Mouse (Mus musculus) adrenal gland, postnatal 14 days (tissue): ENCODE measurements around the gene Lingo4. TPM values are rescaled to one million over a fixed set of nuclear protein-coding genes. Genes with fewer than 3 reads are reported as not detected.

Source experiments
- DNase-seq: peaks from one replicate; pipeline ENCODE4 v3.0.0; 2021; ENCODE audit warnings: mixed read lengths
- total RNA-seq: library from RNA; stranded (reverse); gene quantifications from 2 replicates; pipeline ENCODE4 v1.2.3, GENCODE M21; 2021

Lingo4 gene
- total RNA-seq, 1 experiment from 2014 or later, result 0.44 TPM

GRCm38 (mm10) chr3:94387391-94387790 lies 10.9 kb upstream of the Lingo4 start:
- DNase-seq, result no peak

GRCm38 (mm10) chr3:94388047-94388446 lies 10.3 kb upstream of the Lingo4 start:
- no peak for DNase-seq

DNA sequence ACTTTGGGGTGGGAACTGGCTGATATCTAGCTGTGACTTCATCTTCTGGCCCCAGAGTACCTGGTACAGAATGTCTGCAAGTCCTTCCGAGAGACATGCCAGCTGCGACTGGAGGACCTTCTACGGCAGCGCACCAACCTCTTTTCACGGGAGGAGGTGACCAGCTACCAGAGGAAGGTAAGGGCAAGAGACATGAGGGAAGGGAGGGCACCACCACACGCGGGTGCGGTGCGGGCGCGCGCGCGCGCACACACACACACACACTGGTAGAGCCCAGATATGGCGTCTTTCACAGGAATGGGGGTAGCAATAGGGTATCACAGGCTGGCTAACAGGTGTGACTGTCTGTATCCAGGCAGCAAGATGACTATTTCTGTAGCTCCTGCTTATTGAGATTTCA lies 8.9 kb upstream of the Lingo4 start:
- no peak for DNase-seq

- DNase-seq, result no peak
Observed at GRCm38 (mm10) chr3:94391001-94391400, 7.3 kb upstream of the Lingo4 start.

- DNase-seq, result no peak
Observed at GRCm38 (mm10) chr3:94392128-94392527, 6.2 kb upstream of the Lingo4 start.

- DNase-seq, result no peak
Observed at GRCm38 (mm10) chr3:94393049-94393448, 5.3 kb upstream of the Lingo4 start.

- DNase-seq, result no peak
Observed at GRCm38 (mm10) chr3:94396336-94396735, 2.0 kb upstream of the Lingo4 start.

GRCm38 (mm10) chr3:94396851-94397250 lies 1.5 kb upstream of the Lingo4 start:
- DNase-seq, result no peak

DNA sequence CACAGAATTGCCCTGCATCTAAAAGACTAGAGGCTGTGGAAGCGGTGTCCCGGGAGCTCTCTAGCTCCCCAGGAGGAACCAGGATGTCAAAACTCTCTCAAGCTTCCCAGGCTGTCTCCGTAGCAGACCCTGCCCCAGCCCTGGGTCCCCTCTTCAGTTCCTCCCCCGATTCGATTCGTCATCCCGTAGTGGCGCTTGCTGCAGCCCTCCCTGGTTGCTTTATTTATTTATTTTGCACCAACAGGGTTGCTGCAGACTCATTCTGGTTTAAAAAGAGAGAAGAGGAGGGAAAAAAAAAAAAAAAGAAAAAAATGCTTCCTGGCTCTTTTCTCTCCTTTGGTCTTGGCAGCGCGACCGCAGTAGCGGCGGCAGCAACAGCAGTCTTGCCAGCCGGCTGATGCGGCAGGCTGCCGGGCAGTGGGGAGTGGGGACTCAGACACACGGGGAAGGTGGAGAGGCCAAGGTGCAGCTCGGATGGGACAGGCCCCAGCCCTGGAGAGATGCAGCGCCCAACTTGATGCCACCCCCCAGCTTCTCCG lies 695 bp downstream of the Lingo4 start:
- DNase-seq, result peak; percentile 58

- DNase-seq, result no peak
Observed at GRCm38 (mm10) chr3:94399663-94400310, 1.5 kb downstream of the Lingo4 start.

DNA sequence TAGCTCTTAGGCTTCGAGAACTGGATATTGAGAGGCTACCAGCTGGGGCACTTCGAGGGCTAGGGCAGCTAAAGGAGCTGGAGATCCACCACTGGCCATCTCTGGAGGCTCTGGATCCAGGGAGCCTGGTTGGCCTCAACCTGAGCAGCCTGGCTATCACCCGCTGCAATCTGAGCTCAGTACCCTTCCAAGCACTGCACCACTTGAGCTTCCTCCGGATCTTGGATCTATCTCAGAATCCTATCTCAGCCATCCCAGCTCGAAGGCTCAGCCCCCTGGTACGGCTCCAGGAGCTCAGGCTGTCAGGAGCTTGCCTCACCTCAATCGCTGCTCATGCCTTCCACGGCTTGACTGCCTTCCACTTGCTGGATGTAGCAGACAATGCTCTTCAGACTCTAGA lies 4.1 kb downstream of the Lingo4 start:
- DNase-seq, result no peak

GRCm38 (mm10) chr3:94404366-94405054 lies 6.2 kb downstream of the Lingo4 start:
- no peak for DNase-seq

DNA sequence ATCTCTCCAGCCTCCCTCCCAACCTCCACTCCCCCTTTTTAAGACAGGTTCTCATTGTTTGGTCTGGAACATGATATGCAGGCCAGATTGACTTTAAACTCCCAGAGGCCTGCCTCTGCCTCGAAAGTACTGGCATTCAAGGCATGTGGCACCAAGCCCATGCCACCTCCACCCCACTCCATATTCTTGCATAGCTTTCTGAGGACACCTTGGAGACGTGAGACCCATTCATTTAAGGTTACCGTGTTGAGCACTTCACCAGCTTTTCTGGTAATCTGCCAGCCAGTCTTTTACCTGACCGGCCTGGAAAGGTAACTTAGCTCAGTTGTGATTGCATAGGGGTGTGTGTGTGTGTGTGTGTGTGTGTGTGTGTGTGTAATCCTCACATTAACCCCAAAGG lies 7.2 kb downstream of the Lingo4 start:
- no peak for DNase-seq

DNA sequence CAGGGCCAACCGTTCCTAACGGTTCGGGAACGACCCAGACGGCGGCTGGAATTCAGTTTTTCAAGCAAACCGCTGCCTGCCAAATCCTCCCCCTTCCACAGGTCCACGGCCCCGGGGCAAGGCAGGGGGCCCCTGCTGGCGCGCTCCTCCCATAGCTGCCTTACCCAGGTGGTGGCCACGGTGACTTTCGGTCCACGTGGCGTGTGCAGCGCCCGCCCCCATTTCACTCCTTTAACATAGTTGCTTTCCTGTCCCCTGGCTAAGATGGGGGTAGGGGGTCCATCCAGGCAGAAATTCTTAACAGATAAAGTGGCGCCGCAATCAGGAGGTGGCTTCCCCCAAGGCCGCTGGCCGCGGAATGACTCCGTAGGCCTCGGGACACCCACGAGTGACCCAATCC lies 14.2 kb downstream of the Lingo4 start:
- no peak for DNase-seq

- DNase-seq, result peak; percentile 97
Observed at GRCm38 (mm10) chr3:94413031-94413679, 14.8 kb downstream of the Lingo4 start, which contains the start of gene Tdrkh. Gene Tdrkh (plus strand): TSS chr3:94413273.

DNA sequence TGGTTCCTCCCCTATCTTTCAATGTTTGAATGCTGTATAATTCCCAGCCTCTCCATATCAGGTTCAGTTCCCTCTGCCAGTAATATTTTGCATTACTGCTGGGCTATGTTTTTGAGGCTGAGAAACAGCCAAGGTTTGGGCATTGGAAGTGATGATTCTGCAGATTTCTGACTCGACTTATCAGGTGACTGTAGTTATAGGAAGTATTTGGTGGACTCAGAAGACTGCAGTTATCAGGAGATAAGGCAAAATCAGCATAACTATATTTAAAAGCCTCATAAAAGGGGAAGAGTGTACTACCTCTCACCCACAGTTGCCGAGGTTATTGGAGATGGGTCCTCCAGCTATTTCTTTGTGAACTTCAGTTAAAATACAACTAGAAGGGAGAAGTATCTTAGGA lies 32.7 kb downstream of the Lingo4 start:
- DNase-seq, result no peak

- no peak for DNase-seq
Observed at GRCm38 (mm10) chr3:94434305-94434704, 36.0 kb downstream of the Lingo4 start.

- DNase-seq, result no peak
Observed at GRCm38 (mm10) chr3:94436420-94436819, 38.1 kb downstream of the Lingo4 start.

- no peak for DNase-seq
Observed at GRCm38 (mm10) chr3:94441182-94441581, 42.9 kb downstream of the Lingo4 start.

GRCm38 (mm10) chr3:94442951-94443596 lies 44.8 kb downstream of the Lingo4 start, which contains the start of gene Mrpl9:
Gene Mrpl9 (plus strand): TSS chr3:94443318.
- peak; percentile 97 for DNase-seq

DNA sequence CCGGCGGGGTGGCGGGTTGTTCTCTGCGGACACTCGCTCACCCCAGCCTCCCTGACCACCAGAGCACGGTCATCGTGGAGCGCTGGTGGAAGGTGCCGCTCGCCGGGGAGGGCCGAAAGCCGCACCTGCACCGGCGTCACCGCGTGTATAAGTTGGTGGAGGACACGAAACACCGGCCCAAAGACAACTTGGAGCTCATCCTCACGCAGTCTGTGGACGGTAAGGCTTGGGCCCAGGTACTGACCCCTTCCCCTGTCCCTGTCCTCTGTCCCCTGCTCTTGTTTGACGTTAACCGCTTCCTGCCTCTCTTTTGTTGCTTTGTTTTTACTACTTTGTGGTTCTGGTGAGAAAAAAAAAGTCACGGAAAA lies 45.3 kb downstream of the Lingo4 start, which contains the start of gene Oaz3:
Gene Oaz3 (minus strand): TSS at position 319 of the 368 bp plus-strand sequence.
- no peak for DNase-seq

DNA sequence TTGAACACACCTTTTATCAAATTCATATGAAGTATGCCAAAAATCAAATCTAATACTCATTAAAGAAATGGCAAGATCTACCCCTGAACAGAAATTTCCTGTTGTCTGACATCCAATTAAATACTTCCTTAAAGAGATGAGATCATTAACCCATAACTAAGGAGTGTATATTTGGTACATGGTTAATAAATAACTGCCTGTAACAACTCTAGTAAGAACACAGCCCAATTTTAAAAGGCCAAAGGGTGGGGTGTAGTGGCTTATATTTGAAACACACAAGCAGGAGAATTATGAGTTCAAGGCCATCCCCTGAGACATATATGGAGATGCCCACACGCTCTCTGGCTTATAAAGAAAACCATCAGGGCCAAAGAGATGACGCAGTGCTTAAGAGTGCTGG lies 51.1 kb downstream of the Lingo4 start:
- DNase-seq, result no peak
